In genomic region chr12:12260979-12261960, GRCm38 (mm10) we compare ENCODE assay signal across 8 mouse cellular contexts. TPM values are rescaled to one million over a fixed set of nuclear protein-coding genes. Genes with fewer than 3 reads are reported as not detected.
DNase-seq lines count a peak whose midpoint lies in the region; ATAC-seq and TF ChIP-seq lines count a peak whose summit lies in the region.

No protein-coding gene starts in this region.

- no peak overlapping the region for H3K9ac ChIP-seq in hindbrain, embryonic 15.5 days
- peak overlapping the region; percentile 92; the same call in 1 of the 2 replicates for H3K9ac ChIP-seq in midbrain, postnatal 0 days (replicated peaks; ENCODE audit: low read length, poor library complexity, severe bottlenecking)

- H3K27me3 ChIP-seq in hindbrain, embryonic 15.5 days, result no peaks in the 10 kb centered on the region
- H3K27me3 ChIP-seq in midbrain, postnatal 0 days (ENCODE audit: insufficient read depth, low read length), result no peaks in the 10 kb centered on the region

- H3K4me3 ChIP-seq in lung, adult 2 months (replicated peaks; ENCODE audit: extremely low read depth, low read depth, low read length), result peak overlapping the region; percentile 21
- 0 out of 2 replicates have a peak overlapping the region, but pooled peaks have one; percentile 4 for H3K4me3 ChIP-seq in embryonic fibroblast, embryonic 13.5 days (ENCODE audit: insufficient read depth, low read length)
- peak overlapping the region; percentile 91 for H3K4me3 ChIP-seq in hindbrain, embryonic 15.5 days
- peak overlapping the region; percentile 80 for H3K4me3 ChIP-seq in midbrain, postnatal 0 days (ENCODE audit: low read depth, low read length)

- 67% methylated on average over 9 of the region's 9 CpGs for WGBS in lung, adult 2 months
- 66% methylated on average over 9 of the region's 9 CpGs for WGBS in hindbrain, embryonic 15.5 days
- WGBS in midbrain, postnatal 0 days, result 56% methylated on average over 9 of the region's 9 CpGs

- TF ChIP-seq POLR2A in lung, adult 2 months (IDR thresholded peaks at IDR 0.05; ENCODE audit: borderline replicate concordance, extremely low read depth, low read depth, low read length), result no peak
- no peak for TF ChIP-seq POLR2A in embryonic fibroblast, embryonic 13.5 days (IDR thresholded peaks at IDR 0.05; ENCODE audit: low read depth, low read length)

- peak overlapping the region; percentile 69 for H3K4me2 ChIP-seq in hindbrain, embryonic 15.5 days
- peak overlapping the region; percentile 64 for H3K4me2 ChIP-seq in midbrain, postnatal 0 days (ENCODE audit: low read depth, low read length, poor library complexity, severe bottlenecking)

- H3K9me3 ChIP-seq in hindbrain, embryonic 15.5 days, result no peaks in the 10 kb centered on the region
- H3K9me3 ChIP-seq in midbrain, postnatal 0 days (ENCODE audit: low read length), result no peaks in the 10 kb centered on the region

- peak; percentile 28 for ATAC-seq in hindbrain, embryonic 15.5 days (ENCODE audit: low FRiP score, low read depth)
- peak; percentile 13; the same call in 1 of the 2 replicates for ATAC-seq in midbrain, postnatal 0 days (ENCODE audit: low FRiP score)

- TF ChIP-seq CTCF in lung, adult 2 months (IDR thresholded peaks at IDR 0.05; ENCODE audit: insufficient read depth, low read length), result no peak
- TF ChIP-seq CTCF in embryonic fibroblast, embryonic 13.5 days (IDR thresholded peaks at IDR 0.05; ENCODE audit: borderline replicate concordance, insufficient read depth, low read length), result no peak
- no peak for TF ChIP-seq CTCF in midbrain, postnatal 0 days (IDR thresholded peaks at IDR 0.05)

- no peaks in the 10 kb centered on the region for H3K36me3 ChIP-seq in hindbrain, embryonic 15.5 days
- no peaks in the 10 kb centered on the region for H3K36me3 ChIP-seq in midbrain, postnatal 0 days (ENCODE audit: insufficient read depth, low read length)

- peak overlapping the region; percentile 54; the same call in 1 of the 2 replicates for H3K27ac ChIP-seq in embryonic fibroblast, embryonic 13.5 days (ENCODE audit: insufficient read depth, low read length)
- peak overlapping the region; percentile 42 for H3K27ac ChIP-seq in hindbrain, embryonic 15.5 days (replicated peaks)
- H3K27ac ChIP-seq in midbrain, postnatal 0 days (ENCODE audit: low read depth, low read length), result peak overlapping the region; percentile 87

- H3K4me1 ChIP-seq in lung, adult 2 months (ENCODE audit: control insufficient read depth, insufficient read depth, low read length), result peaks cover 11% of the 10 kb centered on the region
- peaks cover 11% of the 10 kb centered on the region; the same call in 1 of the 2 replicates for H3K4me1 ChIP-seq in embryonic fibroblast, embryonic 13.5 days (ENCODE audit: control insufficient read depth, insufficient read depth, low read length)
- peaks cover 47% of the 10 kb centered on the region for H3K4me1 ChIP-seq in hindbrain, embryonic 15.5 days (replicated peaks)
- H3K4me1 ChIP-seq in midbrain, postnatal 0 days (ENCODE audit: insufficient read depth, low read length), result peaks cover 20% of the 10 kb centered on the region; the same call in 1 of the 2 replicates

- DNase-seq in lung, adult 2 months, result no peak
- no peak for DNase-seq in lung, adult 18-20 months
- no peak for DNase-seq in midbrain, postnatal 0 days (ENCODE audit: low spot score)
- DNase-seq in ovary, adult 18-20 months (ENCODE audit: low spot score), result no peak
- DNase-seq in thymus, postnatal 25 days, result no peak
- no peak for DNase-seq in frontal cortex, postnatal 36 days (ENCODE audit: low spot score in 2 of 2)

RNA-seq across cellular contexts. Expression of gene Fam49a, which starts 0.7 kb away (rescaled TPM):
- polyA plus RNA-seq in lung, adult 2 months (2012; rRNA removed), result 9.0 and 10.4 TPM in 2 replicates
- polyA plus RNA-seq in embryonic fibroblast, embryonic 13.5 days (2011; ENCODE audit: insufficient read length, low read depth, missing spikeins), result 6.7 and 8.2 TPM in 2 replicates
- polyA plus RNA-seq in hindbrain, embryonic 15.5 days (2015; fragmentation: Nextera tagmentation; extraction: Ambion mirVana), result 47.0 and 57.8 TPM in 2 replicates
- total RNA-seq in midbrain, postnatal 0 days (2014; rRNA removed), result 88.2 and 96.7 TPM in 2 replicates
- 58.3 and 60.0 TPM in 2 replicates for polyA plus RNA-seq in midbrain, postnatal 0 days (2015; fragmentation: Nextera tagmentation; extraction: Ambion mirVana)

Comparison
In these comparisons a context has a peak if more than half of its experiments do, and no peak if none do; other contexts are left out.
1. H3K4me3 ChIP-seq: peak in every context shown above with its lines; median percentile 91 in hindbrain, embryonic 15.5 days; 80 in midbrain, postnatal 0 days; 21 in lung, adult 2 months; 4 in embryonic fibroblast, embryonic 13.5 days.